Mouse (Mus musculus): ENCODE results near the gene Romo1.
"Not testable (repeated sequence)": the region's sequence is repeated elsewhere in the genome, so short reads cannot be mapped to it uniquely, and the experiment has no call there.

Romo1 gene

DNA sequence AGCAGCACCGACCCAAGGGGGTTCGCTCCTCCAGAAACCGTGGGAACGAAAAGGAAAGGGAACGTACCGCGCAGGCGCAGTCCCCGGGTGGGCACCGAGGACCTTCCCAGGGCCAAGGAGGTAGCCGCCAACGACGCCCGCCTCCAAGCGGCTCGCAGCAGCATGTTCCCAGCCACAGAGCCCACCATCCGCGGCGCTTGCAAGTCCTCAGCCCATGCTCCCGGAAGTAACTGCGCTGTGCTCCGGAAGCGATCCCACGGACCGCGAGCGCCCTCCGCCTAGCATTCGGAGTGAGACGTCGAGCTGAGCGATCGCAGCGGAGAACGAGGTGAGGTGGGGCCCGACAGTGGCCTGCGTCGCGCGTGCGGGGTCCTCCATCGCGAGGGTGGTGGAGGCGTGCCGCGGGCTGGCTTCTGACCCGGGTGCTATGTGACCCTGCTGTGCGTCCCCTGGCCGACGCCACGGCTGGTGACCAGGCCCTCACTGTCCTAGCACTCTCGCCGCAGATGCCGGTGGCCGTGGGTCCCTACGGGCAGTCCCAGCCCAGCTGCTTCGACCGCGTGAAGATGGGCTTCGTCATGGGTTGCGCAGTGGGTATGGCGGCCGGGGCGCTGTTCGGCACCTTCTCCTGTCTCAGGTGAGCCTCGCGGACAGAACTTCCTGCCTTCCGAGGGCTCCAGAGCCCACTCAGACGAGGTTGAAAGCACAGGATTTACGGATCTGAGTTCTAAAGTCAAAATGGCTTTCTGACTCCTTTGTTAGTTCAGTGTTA is at the start of gene Romo1, which contains the start of gene Nfs1:
Gene Romo1 (plus strand): TSS at position 87 of the 772 bp plus-strand sequence.
Gene Nfs1 (minus strand): TSS at position 234 of the 772 bp plus-strand sequence.
- DNase-seq, result peak; percentile 95 to 97

DNA sequence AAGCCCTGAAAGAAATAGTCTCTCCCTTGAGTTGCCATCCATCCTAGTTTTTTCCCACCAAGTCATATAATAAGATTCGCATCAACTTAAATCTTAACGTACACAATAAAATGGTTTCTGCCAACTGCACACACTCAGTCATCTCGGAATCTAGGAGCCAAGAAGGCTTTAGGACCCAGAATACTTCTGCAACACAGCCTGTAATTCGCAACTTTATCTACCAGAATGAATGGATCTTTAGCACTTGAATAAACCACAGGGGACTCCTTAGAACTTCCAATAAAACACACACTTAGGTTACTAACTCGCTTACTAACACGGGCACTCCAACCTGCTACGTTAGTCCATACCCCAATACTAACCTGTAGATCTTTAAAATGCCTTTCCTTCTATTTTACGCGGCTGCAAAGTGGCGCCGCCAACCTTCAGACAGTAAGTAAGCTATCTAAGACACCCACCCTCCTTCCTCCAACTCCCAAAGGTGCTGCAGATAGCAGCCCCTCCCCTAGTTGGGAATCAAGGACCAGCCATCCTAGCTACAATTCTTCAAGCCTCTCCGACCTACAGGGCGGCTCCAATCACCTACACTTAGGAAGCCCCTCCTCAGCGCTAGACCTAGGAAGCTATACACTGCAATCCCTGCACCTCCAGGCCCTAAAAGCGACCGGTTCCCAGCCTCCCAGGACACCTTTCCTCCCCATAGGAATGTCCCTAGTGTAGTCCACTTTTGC is 33.0 kb upstream of the Romo1 start:
- DNase-seq, result no peak

DNA sequence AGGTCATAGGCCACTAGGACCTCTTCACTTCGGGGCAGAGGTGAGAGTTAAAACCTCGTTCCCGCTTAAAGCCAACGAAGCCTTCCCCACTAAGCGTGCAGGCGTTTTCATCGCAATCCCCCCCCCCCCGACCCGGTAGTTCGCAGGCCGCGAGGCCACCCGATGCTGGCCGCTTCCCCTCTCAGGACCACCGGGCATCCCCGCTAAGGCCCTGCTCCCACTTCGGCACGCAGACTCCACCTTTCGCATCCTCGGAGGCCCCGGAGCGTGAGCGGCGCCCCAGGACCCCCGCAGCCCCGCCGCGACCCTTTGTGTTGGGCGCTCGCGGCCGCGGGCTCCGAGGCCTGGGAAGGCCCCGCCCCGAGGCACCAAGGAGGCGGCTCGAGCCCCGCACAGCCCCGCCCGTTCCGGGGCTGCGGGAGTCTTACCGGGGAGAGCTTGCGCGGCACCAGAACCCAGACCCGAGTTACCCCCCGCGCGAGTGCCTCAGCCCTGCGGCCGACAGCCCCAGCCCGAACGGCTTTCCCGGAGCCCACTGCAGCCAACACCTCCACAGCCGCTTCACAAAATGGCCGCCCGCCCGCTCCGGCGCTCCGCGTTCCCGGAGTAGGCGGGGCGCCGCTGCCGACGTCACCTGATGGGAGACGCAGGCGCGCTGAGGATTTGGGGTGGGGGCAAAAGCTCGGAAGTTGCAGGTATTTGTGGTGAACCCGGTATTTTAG is 32.3 kb upstream of the Romo1 start, which contains the start of the genes Cpne1 and Rbm12:
Gene Cpne1 (minus strand): TSS at position 608 of the 722 bp plus-strand sequence.
Gene Rbm12 (minus strand): TSS at position 621 of the 722 bp plus-strand sequence.
- peak; percentile 94 to 95 for DNase-seq

DNA sequence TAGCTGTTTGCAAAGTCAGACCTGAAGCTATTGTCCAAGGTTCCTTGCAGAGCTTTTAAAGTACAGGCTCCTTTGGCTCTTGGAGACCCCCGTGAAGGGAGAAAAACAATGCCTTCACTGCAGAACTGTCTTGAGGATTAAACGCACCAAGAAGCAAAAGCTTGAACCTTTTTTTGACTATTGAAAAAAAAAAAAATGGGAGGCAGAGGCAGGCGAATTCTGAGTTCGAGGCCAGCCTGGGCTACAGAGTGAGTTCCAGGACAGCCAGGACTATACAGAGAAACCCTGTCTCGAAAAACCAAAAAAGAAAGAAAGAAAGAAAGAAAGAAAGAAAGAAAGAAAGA is 31.8 kb upstream of the Romo1 start:
- not testable (repeated sequence) for DNase-seq

DNA sequence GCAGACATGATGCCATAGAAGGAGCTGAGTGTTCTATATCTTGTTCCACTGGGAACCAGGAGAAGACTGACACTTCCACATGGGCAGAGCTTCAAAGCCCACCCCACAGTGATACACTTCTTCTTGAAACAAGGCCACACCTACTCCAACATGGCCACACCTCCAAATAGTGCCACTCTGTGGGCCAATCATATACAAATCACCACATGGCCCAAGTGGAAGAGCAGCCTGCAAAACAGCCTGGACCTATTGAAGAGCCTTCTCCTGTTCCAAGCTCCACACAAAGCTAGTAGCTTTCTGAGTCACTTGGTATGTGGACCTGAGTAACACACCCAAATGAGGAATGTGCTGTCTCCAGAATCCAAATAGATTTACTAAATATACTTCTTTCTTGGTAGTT is 24.3 kb upstream of the Romo1 start:
- no peak for DNase-seq

DNA sequence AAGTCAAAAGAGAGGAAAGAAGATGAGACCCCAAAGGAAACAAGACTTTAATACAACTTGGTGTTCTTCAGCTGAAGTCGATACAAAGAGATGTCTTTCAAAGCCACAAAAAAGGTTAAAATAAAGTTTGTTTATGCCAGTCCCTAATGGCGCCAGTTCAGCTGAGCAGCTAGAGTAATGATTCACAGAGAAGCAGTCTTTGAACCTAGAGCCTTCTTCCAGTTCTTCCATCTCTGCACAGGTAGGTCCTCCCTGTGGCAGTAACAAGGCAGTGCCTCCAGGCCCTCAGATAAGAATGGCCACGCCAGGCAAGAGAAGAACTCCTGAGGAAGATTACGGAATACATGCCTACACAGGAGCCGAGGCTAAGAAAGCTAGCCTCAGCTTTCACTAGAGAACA is 20.1 kb upstream of the Romo1 start:
- no peak for DNase-seq

DNA sequence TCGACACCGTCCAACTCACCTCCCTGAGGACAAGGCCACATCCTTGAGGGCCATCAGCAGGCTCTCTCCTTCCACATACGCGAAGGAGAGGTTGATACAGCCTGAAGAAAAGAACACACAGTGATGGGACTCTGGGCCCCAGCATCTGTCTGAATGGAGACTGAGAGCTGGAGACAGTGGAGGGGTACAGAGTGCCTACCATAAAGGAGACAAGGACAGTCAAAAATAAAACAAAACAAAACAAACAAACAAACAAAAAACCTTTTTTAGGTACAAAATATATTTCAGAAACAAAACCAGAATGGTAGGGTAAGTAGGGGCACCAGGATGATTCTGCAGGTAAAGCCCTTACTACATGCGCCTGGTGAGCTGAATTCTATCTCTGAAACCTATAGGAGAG is 16.8 kb upstream of the Romo1 start, which contains the start of gene Gm28036:
Gene Gm28036 (minus strand): TSS at position 101 of the 400 bp plus-strand sequence.
- no peak for DNase-seq

DNA sequence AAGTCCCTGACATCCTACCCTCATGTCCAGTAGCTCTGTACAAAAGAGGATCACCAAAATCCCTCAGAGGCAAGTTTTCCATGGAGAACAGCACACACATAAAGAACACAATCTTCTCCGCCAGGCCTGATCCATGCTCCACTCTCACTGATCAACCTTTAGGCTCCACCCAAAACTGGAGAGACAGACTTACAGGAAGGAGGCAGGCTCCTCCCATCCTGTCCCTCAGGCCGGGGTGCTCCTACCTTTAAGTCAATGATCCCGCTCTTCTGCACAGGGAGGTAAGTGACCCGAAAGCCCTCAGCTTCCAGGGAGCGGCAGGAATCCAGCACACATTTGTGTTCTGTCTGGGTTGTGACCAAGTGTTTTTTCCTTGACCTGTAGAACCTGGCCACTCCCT is 9.7 kb upstream of the Romo1 start:
- no peak for DNase-seq

DNA sequence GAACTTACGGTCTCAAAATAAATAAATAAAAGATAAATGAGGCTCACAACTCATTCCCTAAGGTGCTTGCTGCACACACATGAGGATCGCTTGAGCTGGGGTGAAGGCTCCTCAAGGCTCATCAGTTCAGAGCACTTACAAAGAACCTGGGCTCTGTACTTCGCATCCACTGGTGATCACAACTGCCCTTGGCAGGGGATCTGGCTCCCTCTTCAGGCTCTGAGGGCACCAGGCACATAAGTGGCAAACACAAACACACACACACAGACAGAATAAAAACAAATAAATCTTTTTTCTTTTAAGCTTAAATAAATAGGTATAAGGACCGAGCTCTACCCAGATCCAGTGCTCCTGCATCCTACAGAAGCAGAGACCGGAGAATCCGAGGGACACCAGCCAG is 8.1 kb upstream of the Romo1 start:
- no peak for DNase-seq

DNA sequence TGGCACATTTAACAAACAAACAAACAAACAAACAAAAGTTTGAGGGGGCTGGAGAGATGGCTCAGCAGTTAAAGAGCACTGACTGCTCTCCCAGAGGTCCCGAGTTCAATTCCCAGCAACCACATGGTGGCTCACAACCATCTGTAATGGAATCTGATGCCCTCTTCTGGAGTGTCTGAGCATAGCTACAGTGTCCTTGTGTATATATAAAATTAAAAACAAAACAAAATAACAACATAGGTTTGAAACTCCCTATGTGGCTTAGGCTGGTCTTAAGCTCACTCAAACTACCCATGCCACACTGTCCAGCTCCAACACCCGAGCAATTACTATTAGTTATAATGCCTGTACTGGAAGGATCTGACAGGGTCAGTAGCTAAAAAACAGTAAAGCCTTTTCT is 1.0 kb upstream of the Romo1 start:
- no peak for DNase-seq

DNA sequence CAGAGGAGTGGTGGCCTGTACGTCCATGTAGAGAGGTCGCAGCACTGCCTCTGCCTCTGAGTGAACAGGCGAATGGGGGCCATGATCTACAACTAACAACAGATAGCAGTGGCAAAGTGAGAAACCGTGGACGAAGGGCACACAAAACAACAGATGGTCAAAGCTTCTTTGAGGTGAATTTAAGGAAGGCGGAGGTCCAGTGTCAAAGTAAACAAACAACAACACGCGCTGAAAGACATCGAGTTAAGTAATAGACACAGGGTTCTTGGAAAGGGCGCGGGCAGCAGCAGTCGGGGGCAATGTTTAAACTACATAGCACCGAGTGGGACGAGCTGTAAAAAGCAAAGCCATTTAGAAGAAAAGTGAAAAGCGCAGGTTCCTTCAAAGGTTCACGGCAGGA is 472 bp upstream of the Romo1 start:
- DNase-seq, result no peak

DNA sequence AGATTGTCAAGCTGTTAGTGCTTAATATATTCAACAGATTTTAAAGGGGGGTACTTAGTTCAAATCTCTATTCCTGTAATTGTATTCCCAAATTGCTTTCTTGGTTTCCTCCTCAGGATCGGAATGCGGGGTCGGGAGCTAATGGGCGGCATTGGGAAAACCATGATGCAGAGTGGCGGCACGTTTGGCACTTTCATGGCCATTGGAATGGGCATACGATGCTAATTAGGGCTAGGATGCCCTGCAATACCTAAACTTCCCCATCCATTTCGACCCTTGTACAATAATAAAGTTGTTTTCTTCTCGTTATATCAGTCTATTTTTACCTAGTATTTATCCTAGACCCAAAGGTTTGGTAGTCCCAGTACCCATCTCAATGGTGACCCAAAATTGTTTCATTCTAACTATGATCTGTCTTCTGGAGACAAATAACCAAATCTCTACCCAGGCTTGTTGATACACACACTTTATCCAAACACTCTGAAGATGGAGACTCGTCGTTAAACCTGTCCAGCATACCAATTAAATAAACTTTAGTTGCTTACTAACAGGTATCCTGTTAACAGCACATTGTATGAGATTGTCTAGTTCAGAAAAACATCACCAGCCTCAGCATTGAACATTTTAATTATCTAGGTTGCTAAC is 1.8 kb downstream of the Romo1 start:
- no peak for DNase-seq

DNA sequence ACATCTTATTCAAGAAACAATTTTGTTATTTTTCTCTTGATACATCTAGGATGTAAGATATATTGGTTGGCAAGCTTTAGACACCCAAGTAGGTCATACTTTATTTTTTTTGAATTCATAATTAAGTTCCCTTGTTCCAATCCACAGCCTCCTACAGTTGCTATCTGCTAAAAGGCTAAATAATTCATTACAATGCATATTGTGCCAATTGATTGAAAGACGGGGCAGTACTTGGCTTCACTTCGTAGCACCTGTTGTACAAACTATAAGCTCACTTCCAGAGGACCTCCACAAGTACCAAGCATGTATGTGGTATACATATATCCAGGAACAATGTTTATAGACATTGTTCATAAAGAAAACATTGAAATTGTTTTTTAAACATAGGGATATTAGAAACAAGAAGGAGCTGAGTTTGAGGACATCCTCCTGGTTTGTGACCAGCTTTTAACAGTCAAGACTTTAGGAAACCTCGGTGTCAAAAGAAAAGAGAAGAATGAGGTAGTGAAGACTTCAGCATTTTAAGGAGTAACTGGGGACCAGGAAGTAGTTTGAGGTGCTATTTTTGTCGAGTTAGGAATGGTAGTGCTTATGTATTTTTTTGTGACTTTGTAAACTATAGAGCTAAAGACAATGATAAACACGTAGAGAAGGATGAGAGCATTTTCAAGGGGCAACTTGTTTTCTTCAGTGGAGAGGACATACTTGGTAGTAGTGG is 2.6 kb downstream of the Romo1 start:
- DNase-seq, result no peak

DNA sequence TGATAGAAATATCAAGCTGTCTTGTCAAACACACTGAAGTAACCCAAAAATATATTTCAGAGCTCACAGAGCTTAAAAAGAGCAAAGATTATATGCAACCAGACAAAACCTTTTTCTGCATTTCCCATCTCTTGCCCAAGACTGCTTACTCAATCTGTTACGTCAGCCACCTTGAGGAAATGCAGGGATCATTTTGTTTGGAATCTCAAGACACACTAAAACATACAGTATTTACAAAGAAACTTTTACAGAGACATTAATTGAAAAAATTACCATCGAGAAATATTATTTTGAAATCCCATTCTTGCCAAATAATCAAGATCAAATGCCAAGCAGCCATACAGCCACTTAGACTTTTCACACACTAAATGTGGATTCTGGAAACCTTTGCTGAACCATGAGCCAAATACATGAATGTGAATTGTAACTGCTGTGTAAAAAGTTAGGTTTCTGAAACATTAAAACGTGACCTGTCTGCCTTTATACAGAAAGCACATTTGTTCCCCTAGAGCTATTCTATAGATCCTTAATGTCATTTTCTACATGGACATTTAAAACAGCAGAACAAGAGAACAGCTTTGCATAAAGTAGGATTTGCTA is 3.6 kb downstream of the Romo1 start:
- DNase-seq, result no peak

DNA sequence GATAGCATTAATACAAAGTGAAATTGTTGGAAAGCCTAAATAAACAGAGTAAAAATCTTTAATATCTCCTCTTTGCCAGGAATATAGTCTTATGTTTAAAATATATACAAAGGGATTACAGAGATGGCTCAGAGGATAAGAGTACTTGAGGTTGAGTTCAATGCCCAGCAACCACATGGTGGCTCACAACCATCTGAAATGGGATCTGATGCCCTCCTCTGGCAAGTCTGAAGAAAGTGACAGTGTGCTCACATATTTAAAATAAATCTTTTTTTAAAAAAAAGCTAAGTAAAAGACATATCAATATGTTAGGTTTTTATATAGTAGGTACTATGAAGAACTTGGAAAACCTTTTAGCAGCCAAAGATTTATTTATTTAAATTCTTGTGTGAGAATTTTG is 7.7 kb downstream of the Romo1 start:
- DNase-seq, result no peak

DNA sequence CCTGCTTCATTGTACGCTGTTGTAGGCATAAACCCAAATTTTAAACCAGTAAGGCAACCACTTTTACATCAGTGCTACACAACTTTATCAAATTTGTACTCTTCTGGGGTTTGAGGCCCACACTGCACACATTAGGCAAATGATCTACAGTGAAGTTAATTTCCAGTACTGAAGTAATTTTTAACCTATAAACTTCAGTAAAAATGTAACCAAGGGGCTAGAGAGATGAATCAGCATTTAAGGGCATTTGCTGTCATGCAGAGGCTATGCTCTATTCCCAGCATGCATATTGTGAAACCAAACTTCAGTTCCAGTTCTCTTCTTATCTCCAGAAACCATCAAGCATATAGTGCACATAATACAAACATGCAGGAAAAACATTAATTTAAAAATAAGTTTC is 21.6 kb downstream of the Romo1 start:
- DNase-seq, result no peak

DNA sequence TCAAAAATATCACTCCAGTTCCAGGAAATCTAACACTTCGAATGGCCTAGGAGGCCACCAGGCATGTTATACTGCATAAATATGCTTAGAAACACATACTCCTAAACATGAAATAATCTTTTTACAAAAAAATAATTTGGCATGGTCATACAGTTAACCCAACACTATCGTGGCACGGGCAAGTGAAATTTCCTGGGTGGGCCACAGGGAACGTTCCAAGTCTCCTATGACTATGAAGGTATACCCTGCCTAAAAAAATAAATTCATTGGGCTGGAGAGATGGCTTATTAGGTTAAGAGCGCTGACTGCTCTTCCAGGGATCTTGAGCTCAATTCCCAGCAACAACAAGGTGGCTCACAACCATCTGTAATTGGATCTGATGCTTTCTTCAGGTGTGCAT is 22.7 kb downstream of the Romo1 start:
- no peak for DNase-seq

DNA sequence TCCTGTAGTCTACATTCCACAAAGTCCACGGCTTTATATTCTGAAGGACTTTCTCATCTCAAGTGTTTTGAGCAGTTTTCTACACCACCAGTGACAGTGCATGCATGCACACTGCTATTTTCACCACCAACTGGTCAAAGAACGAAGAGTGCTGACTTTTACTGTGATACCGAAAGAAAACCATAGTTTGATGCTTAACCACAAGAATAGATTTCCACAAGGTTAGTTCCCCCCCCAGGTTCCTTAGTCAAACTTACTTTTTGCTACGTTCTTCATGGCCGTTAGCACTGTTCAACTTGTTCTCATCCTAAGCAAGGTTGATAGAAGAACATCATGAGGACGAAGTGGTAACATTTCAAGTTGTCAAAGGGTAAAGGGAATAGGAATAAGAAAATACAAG is 33.2 kb downstream of the Romo1 start:
- DNase-seq, result no peak

DNA sequence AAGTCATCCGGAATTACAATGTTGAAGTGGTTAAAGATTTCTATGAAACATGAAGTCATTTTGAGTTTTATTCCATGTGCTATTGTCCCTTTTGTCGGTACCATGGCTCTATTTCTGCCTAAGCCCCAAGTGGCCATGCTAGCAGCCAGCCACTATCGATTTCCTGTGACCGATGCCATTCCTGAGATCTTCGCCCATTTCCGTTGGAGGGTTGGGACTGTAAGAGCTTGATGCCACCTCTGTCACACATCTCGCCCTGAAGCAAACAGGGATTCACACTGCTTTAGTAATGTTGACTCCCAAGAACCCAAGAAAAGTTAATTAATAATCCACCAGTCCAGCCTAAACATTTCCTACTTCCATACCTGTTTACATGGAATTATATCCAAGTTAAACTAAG is 33.8 kb downstream of the Romo1 start:
- DNase-seq, result no peak

DNA sequence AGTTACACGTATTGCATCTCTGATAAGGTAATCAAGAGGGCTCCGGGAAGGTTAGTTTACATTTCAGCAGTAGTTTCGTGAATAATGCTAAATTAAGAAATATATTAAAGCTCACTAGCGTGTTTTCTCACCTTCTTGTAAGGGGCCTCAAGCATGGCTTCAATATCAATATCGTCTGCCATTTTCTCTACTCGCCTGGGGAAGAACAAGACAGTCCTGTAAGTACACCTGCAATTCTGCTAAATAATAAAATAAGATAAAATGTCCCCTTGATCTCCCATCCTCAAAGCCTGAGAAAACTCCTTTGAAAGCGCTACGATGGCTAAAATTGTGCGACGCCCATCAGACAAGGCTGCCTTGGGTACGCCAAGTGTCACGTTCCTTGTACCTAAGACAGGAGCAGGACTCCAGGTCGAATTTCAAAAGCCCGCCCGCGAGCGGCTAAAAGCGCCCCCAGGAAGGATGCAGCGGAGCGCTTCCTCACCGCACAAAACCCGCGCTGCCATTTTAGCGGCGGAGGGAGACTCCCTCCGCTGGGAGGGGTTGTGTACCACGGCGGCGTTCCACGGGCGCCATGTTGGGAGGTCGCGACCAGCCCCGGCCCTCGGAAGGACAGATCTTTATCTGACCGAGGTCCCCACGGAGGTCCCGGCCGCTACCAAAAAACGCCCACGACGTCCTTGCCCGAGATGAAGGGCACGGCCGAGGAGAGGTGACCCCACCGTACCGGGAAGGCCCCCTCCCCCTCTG is 35.4 kb downstream of the Romo1 start:
- DNase-seq, result peak; percentile 88

DNA sequence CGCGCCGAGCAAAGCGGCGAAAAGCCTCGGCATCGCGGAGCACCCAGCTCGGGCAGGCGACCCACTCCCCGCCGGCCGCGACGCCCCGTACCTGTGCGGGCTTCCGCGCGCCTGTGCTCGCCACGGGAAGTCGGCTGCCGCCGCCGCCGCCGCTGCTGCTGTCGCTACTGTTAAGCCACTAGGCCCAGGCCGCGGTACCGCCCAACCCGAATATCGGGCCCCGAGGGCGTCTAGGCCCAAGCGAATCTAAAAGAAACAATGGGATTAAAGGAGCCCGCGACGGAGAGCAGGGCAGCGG is 35.9 kb downstream of the Romo1 start:
- no peak for DNase-seq
